Mouse (Mus musculus): Measurements from ENCODE around the gene Hebp1. TPM values are rescaled to one million over a fixed set of nuclear protein-coding genes. Genes with fewer than 3 reads are reported as not detected.

Hebp1 gene
- total RNA-seq (2021): 10 to 100 TPM; 50.3 to 53.5 TPM

DNA sequence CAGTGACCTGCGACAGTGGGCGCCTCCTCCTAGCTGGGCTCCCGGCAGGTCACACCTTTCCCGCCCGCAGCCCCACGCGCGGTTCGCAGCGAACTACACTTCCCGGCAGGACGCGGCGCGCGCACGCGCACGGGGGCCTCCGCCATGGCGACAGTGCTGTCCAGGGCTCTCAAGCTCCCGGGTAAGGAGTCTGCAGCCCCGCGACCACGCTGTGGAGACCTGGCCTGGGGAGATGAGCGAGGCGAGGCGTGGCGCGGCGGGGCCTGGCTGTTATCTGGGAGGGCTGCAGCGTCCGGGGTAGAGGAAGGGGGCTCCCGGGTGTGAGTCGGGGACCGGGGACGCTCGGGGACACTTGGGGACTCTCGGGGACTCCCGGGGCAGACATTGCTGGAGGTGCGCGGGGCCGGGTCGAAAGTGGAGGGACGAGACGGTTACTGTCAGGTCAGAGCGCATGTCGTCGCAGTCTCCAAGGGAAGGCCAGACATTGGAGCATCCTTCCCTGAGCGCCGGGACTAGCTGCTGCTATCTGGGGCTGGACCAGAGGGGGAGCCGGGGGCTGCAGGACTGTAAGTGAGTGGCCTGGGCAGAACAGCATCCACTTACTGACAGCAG, at the start of gene Hebp1, which contains the start of gene Fam234b:
Gene Hebp1 (minus strand): TSS at position 102 of the 612 bp plus-strand sequence.
Gene Fam234b (plus strand): TSS at position 57 of the 612 bp plus-strand sequence.
- intact Hi-C loops (cut with DNase I): no loop called here

DNA sequence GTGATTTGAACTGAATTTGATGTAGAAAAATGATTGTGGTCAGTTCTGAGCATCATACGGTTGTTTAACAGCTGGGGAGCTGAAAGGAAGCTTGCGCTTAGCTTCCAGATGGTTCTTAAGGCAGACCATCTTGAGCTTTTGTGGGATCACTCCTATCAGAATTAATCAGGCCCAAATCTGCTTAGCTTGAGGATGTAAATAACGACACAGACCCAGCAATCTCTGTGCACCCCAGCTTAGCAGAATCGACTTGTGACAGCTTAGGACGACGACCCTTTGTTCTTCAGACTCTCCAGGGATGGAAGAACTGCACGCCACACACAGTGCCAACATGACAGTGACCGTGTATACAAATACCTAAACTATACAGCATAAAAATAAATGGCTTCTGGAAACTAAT, 47.8 kb upstream of the Hebp1 start:
- no peak for DNase-seq
- intact Hi-C loops (cut with DNase I): no loop called here

More for the DNA sequence above, at the start of gene Hebp1, which contains the start of gene Fam234b:
- peak; percentile 83 for DNase-seq

DNA sequence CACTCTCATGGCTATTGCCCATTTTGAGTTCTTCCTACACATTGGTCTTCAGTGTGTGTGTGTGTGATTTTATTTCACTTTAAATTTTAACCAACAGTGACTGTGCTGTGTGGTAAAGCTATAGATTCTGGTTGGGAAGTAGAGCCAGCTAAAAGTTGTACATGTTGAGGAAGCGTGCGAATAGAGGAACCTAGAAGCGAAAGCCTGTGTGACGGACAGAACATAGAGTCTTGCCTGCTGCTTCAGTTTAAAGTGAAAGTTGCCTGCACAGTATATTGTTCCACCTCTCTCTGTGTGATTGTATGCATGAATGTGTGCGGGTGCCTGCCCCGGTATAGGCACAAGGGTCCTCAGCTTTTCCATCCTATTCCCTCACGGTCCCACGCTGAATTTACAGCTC, 42.5 kb upstream of the Hebp1 start:
- intact Hi-C loops (cut with DNase I): no loop called here
- DNase-seq: no peak

DNA sequence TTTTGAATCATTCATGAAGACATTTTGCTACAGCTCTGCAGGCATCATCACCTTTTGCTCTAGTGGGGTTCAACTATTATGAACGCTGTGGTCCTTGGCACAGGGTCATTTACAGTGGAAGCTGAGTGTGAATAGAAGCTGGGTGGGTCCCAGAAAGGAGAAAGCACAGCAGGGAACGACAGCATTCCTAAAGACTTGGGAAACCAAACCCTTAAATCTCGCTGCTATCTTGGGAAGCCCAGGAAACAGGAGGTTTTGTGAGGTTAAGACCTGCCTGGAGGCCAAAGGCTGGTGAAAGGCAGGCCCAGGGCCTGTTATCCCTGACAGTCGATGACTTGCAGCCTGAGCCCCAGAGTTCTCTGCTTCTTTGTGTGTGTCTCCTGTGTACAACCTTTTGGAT, 40.4 kb upstream of the Hebp1 start:
- no peak for DNase-seq
- intact Hi-C loops (cut with DNase I): loop anchor here (5.0 kb wide), 1 partner anchor 151 kb away; no protein-coding TSS in a partner anchor

DNA sequence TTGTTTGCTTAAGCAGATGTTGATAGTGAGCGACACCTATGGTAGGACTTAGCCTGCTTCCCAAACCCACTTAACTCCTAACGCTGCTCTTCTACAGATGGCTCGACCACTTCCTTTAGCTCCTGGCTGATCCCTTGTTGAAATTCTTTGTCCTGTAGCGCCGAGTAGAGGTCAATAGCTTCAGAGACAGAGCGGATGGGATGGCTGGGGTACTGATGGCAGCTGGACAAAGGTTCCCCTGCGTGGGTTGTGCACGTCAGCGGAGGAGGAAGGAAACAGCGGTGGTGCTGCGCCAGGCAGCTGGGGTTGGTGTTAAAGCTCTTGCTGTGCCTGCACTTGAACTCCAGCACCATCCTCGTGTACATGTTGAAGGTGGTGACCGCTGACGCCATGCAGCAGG, 39.5 kb upstream of the Hebp1 start:
- DNase-seq: peak in 1 of 2 experiments; percentile 15
- intact Hi-C loops (cut with DNase I): loop anchor here (2.0 to 5.0 kb wide), 2 partner anchors 89 to 150 kb away; no protein-coding TSS in a partner anchor

DNA sequence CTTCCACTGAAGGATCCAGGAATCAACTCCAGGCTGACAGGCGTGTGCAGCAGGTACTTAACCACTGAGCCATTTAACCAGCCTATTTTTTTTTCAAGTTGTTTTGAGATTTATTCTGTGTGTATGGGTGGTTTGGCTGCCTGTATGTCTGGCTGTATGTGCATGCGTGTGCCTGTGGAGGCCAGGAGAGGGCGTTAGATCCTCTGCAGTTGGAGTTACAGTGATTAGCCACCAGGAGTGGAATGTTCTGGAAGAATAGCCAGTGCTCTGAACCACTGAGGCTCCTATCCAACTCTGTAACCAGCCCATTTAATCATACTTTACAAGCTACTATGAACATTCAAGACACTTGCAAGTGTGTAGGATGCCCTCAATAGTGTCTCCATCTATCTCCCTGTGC, 38.8 kb upstream of the Hebp1 start:
- intact Hi-C loops (cut with DNase I): loop anchor here (2.0 to 5.0 kb wide), 2 partner anchors 88 to 149 kb away; no protein-coding TSS in a partner anchor
- DNase-seq: no peak

DNA sequence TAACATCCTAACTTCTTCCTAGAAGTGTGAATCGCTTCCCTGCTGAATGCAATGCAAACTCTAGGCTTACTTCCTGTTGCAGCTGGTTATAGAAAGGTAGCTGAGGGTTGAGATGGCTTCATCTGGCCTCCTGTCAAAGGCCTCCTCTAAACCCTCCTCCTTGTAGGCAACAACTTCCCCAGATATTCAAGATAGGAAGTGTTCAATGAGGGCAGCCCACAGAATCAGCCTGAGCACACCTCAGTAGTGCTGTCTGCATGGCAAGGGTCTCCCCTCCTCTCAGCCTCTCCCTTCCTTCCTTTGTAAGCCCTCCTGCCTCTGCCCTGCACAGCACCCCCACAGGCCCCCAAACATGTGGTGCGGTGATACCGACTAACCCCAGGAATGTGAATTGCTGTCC, 37.9 kb upstream of the Hebp1 start:
- intact Hi-C loops (cut with DNase I): loop anchor here (2.0 to 5.0 kb wide), 2 partner anchors 87 to 148 kb away; no protein-coding TSS in a partner anchor
- no peak for DNase-seq

DNA sequence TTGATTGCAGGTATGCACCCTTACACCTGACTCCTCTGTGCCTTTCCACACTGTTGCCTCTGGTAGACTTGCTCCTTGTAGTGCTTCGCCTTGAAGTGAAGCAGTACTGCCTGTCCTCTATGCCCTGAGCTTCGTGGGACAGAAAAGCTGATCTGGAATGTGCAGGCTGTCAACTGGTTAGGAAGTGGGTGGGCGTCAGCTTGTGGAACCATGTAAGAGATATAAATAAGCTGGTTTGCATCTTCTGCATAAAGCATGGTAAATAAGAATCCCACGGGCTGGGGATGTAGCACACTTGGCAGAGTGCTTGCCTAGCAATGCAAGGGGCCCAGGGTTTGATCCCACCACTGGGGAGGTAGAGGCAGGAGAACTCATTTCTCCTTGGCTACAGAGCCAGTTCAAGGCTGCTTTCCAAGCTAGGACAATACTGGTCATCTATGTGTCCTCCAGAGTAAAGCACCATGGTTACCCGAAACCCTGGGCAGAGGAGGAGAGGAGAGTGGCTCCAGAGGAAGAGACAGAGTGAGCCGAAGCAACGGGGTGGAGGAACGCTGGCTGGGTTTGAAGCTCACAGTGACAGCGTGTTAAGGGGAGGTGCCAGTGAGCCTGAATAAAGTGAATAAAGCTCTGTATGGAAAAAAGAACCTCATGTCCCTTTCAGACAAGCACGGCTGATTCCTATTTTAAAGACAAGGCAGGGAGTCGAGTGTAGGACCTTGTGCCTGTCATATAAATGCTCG, 34.8 kb upstream of the Hebp1 start:
- intact Hi-C loops (cut with DNase I): no loop called here
- DNase-seq: no peak

DNA sequence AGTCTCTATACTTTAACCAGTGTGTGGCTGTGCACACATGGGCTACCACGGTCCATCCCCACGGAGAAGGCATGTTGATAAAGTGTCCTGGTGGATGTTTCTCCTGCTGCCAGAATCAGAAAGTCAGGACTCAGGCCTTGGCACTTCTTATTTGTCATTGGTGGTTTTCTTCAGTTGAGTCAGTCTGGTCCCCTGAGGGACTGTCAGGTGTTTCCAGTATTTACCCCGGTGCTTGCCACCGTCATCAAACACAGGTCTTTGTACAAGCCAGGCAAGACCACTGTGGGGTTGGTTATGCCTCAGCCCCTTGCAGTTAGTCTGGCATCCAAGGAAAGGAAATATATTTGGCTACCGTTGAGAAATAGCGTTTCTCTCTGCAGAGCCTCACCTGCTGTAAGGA, 32.8 kb upstream of the Hebp1 start:
- intact Hi-C loops (cut with DNase I): no loop called here
- no peak for DNase-seq

DNA sequence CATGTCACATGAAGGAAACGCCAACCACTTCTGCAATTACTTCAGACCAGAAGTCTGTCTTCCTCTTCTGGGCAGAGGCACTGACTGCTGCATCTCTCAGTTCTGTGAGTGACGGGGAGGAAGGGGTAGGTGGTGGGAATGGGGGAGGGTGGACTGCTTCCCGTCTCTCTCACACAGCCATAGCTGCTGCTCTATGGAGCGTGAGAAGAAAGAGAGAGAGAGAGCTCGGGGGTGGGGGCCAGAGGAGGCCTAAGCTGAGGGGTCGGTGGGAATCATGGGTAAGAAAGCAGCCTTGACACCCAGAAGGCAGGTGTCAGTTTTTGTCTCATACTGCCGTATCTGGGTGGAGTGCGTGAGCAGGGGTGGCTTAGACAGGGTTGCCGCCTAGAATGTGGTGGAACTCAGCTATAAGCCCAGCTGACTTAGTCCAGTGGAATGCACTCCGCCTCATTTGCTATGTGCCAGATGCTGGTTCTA, 30.7 kb upstream of the Hebp1 start:
- DNase-seq: no peak
- intact Hi-C loops (cut with DNase I): no loop called here

DNA sequence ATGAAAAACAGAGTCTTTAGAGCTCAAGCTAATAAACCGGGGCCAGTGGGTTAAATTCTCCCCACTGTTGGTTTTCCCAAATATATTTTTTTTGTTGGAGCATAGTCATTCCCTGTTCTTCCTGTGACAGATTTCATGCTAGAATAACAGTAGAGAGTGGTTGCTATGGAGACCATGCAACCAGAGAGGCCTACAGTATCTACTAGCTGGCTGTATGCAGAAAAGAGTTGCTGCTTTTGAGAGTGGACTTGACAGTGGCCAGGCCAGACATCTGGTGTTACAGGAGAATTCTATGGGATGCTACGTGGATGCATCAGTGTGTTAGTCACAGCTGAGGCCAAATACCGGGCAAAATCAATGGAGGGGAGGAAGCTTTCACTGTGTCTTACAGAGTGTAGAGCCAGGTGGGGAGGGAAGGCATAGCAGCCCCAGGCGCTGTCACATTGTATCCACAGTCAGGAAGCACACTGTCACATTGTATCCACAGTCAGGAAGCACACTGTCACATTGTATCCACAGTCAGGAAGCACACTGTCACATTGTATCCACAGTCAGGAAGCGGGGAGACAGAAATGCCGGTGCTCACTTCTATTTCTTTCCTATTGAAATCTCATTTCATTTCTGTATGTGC, 26.1 kb upstream of the Hebp1 start:
- DNase-seq: no peak
- intact Hi-C loops (cut with DNase I): no loop called here

DNA sequence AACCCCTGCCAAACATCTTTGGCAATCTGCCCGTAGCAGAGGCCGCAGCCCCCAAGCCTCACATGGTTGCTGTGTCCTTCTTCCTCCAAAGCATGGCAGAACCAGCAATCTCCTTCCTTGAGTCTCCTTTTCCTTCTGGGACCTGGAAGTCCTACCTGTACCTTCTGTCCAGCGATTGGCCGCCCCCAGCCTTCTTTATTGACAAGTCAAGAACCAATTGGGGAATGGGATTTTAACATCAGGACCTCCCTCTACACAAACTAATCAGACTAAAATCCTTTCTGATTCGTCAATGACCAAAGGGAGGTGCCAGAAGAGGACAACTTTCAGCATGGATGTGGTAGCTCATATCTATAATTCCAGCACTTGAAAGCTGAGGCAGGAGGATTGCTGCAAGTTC, 22.1 kb upstream of the Hebp1 start:
- intact Hi-C loops (cut with DNase I): no loop called here
- no peak for DNase-seq

DNA sequence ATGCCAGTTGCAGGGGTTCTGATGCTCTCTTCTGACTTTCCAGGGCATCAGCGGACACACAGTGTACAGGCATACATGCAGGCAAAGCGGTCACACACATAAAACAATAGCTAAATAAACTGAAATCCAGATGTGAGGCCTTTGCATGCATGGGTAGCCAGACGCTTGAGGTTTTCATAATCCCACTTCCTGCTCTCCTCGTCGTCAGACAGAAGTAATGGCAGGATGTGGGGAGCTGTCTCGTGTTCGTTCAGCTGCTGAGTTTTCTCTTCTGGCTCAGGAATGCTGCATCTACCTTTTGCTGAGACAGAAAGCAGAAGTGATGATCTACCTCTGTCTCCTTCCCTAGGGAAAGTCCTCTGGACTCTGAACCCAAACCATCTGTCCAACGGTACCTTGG, 20.5 kb upstream of the Hebp1 start:
- DNase-seq: no peak
- intact Hi-C loops (cut with DNase I): no loop called here

DNA sequence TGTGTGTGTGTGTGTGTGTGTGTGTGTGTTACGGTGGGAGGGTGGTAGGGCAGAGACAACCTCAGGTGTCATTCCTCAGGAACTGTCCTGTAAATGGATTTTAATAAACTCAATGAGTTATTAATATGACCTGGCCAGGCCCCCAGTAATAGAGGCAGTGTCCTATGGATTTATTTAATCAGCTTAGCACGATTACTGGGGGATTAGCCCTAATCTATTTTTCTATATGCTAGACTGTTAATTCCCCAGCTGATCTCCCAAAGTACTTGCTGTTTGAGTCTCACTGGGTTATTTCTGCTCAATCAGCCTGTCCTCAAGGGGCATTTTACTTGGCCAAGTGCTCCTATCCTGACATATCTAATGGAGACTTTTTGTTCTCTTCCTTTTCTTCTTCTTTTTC, 14.8 kb upstream of the Hebp1 start:
- DNase-seq: no peak
- intact Hi-C loops (cut with DNase I): no loop called here

DNA sequence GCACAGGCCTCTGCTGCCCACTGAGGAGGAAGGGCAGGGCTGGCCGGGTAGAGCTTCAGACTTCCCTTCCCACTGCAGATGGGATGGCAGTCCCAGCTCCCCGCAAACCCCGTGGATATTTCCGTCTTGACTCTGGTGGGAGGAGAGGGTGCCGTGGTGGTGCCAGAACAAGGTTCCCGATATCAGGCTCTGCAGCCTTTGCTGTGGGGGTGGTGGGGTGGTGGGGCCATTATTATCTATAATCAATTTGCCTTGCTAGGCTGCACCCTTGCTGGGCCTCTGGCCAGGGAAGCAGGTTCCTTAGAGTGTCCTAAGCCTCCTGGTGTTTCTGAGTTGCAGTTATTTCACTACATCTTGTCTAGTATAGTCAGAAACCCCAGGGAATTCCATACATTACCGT, 13.3 kb upstream of the Hebp1 start:
- DNase-seq: no peak
- intact Hi-C loops (cut with DNase I): no loop called here

DNA sequence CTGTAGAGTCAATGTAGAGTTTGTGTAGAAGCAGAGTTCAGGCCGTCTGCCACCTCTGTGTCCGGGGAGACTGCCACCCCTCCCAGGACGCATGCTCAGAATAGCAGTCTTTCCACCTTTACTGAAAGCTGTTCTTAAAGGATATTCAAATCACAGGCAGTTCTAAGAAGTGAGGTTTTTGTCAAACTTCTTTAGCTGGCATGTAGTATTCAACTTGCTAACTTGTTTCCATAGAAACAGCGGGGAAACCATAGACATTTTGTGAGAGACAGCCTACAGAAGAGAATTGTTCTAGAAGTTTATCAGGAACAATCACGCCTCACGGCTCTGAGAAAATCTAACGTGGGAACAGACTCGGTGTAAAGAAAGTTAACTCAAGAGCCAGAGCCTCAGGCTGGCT, 9.1 kb upstream of the Hebp1 start:
- DNase-seq: no peak
- intact Hi-C loops (cut with DNase I): no loop called here

DNA sequence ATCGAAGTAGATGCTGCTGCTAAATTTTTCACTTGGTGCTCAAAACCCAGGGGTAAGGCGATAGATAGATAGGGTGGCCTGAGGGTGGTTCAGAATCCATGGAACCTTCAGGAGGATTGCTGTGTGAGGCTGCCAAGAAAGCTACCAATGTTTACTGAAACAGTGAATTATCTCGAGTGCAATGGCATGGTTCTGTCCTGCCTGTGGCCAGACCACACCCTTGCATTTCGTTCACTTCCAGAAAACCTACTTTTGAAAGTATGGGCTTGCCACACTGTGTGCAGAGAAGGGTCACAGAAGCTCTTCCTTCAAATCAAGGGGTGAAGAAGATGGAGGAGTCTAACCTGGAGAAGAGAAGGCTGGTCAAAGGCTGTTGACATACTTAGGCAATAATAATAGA, 8.0 kb upstream of the Hebp1 start:
- DNase-seq: no peak
- intact Hi-C loops (cut with DNase I): no loop called here

DNA sequence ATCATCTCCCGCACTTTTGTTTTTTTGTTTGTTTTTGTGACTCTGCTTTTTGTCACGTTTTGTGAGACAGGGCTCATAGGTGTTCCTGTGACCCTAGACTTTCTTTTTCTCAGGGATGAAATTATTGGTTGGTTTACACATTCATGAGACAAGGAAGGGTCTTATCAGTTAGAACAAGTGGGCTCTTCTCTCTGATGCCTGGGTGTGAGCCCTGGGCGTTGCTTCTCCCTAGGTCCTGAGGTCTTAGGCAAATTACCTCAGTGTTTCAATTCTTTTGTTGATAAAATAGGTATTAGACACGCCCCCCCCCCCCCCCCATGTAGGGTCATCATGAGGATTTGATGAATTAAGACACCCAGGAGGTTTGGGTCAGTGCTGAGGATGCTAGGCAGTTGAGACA, 7.0 kb upstream of the Hebp1 start:
- no peak for DNase-seq
- intact Hi-C loops (cut with DNase I): no loop called here

DNA sequence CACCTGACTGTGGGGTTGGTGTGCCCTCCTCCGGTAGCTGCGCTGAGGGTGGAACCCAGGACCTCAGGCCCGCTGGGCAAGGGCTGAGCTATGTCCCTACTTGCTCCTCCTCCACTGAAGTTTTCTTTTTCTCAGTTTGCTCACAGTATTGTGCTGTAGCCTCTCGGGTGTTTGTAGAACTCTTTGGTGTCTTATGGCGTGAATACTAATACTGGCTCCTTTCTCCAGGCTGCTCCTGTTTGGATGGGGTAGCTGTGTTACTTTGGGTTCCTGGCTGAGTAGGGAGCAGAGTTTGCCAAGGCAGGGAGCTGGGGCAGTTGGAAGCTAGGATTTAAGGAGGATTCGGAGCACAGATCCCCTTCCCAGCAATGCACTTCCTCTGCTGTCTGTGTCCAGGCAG, 5.9 kb upstream of the Hebp1 start:
- no peak for DNase-seq
- intact Hi-C loops (cut with DNase I): no loop called here

DNA sequence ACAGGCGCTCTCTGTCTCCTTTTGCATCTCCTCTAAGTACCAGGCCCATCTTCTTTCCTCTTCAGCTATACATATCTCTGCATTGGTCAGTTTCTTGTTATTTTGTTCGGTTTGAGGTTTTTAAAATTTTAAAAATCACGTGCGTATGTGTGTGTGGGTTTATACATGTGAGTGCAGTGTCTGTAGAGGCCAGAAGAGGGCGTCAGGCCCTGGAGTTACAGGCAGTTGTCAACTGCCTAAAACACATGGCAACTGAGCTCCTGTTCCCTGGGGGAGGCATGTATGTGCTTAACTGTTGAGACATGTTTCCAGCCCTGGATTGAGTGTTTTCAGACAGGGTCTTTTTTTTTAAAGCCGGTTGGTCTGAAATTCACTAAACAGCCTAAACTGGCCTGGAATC, 4.8 kb upstream of the Hebp1 start:
- intact Hi-C loops (cut with DNase I): no loop called here
- no peak for DNase-seq

DNA sequence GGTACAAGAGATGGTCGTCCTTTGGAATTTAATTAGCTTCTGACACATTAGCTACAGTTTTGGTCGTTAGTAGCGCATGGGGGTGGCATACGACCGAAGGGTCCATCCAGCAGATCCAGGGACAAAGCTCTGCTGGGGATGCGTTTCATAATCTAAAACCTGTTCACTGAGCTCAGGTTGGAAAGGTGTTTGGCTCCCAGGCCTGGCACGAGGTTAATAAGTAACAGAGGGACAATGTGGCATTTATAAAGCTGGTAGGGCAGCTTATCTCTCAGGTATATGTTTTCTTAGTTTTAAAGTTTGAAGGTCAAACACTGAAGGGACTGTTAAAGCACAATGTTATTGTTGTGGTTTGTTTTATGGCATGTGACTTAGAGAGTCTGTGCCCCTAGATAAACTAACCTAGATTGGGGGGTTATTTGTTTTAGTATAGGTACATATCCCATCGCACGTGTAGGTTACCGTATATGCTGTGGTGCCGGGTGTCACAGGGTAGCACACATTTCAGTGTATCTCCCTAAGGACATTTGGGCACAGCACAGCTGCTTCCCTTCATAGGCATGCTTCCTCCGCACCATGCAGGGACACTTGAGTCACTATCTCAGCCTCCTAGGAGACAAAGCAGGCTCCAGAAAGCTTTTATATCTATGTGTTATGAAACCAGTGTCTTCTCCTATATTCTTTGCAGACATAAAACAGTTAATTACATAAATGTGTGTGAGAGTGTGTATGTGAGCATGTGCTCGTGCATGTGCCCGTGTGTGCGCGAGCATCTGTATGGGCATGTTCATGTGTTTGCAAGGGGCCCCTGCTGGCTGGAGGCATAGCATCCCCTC, 2.5 kb upstream of the Hebp1 start:
- DNase-seq: no peak
- intact Hi-C loops (cut with DNase I): no loop called here
